Mouse (Mus musculus): ENCODE results near the gene Gm20498.

Gm20498 gene

GRCm38 (mm10) chr12:81333841-81334240, 198.9 kb downstream of the Gm20498 start:
- no peak for TF ChIP-seq GATA4 (IDR thresholded peaks at IDR 0.05; ENCODE audit: insufficient replicate concordance, low read length)

GRCm38 (mm10) chr12:81332875-81333421, 199.8 kb downstream of the Gm20498 start, which contains the start of gene Slc8a3:
Slc8a3 (minus strand) TSS chr12:81333180.
- no peak for TF ChIP-seq GATA4 (IDR thresholded peaks at IDR 0.05; ENCODE audit: insufficient replicate concordance, low read length)

- TF ChIP-seq GATA4 (IDR thresholded peaks at IDR 0.05; ENCODE audit: insufficient replicate concordance, low read length), result no peak
Measured at GRCm38 (mm10) chr12:81331937-81332874, 200.5 kb downstream of the Gm20498 start.

DNA sequence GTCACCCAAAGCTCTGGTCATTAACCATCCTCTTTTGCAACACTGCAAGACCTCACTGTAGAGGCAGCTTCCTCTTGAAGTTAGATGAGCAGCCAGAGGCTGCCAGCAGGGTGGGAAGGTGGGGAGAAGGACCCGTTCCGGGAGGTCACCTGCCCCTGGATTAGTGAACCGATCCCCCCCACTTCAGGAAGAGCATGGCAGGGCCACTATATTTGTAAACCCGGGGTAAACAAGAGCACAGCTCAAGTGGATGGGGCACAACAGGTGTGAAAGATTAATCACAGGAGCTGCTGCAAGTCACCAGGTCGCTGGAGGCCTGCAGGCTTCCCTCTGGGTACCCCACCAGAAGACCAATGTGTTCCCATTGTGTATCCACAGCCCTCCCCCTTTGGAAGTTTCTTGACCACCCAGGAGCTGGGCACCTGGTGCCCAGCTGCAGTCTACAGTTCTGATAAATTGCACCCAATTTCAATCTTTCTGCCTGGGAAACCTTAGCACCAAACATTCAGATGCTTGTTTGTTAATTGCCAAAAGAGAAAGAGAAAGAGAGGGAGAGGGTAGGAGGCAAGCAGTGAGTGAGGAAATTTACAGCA, 201.6 kb downstream of the Gm20498 start:
- no peak for TF ChIP-seq GATA4 (IDR thresholded peaks at IDR 0.05; ENCODE audit: insufficient replicate concordance, low read length)

DNA sequence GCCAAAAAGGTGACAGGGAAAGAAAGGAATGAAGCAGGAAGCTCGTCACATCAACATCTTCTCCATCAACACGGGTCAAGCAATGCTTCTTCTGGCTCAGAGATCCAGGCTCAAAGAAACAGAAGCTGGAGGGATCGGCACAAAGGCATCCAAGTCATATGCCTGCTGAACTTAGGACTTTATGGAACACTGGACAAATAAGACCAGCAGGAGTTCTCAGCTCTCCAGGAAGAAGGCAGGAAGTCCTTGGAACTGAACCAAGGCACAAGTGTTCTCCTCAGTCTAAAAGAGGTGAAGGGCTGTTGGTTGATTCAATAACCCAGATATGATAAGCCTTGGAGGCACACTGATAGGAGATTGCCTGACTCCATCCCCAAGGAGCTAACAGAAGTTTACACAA, 207.7 kb downstream of the Gm20498 start:
- TF ChIP-seq GATA4 (IDR thresholded peaks at IDR 0.05; ENCODE audit: insufficient replicate concordance, low read length), result no peak

DNA sequence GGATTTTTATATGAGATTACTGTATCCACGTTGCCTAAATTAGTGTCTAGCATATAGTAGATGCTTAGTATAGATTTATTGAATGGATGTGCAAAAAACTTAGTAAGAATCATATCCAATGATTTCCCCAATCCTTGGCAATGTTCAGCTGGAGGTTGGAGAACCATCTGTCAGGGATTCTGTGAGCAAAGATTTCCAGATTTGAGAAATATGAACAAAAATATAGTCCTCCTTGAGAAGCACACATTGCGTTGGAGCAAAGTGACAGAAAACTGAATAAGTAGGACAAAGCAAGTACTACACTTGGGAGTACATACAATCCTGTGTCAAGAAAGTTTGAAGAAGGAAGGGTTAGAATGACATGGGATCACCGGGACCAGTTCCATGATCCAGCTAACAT, 208.6 kb downstream of the Gm20498 start:
- TF ChIP-seq GATA4 (IDR thresholded peaks at IDR 0.05; ENCODE audit: insufficient replicate concordance, low read length), result no peak

DNA sequence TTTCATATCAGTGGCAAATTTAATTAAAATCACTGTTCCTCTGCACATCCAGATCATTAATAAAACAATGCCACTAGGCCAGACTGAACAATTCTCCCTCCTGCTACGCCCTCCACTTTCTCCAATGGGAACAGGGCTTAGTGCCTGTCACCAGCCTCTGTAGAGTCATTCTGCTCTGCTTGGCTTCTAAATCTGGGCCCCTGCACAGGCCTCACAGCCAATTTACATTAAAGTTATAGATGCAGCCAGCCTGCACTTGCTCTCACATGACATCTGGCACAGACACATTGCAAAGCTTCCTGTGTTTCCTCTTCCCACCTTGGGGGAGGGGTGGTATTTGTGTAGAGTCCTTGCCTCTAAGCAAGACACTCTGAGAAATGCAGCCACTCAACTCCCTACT, 211.7 kb downstream of the Gm20498 start:
- no peak for TF ChIP-seq GATA4 (IDR thresholded peaks at IDR 0.05; ENCODE audit: insufficient replicate concordance, low read length)

DNA sequence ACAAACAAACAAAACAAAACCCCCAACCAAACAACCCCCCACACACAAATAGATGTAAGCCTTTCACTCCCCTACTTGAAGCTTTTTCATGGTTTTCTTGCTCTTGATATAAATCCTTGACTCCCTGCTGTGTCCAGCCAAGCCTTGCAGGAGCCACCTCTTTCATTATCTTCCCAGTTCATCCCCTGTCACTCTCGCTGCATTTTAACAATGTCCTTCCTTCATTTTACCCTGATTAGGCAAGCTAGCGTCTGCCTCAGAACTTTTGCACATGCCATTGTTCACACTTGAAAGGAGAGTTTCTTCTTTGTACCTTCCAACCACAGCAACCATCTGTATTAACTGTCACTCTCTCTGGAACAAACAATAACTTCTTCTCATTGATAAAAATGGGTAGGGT, 214.9 kb downstream of the Gm20498 start:
- no peak for TF ChIP-seq GATA4 (IDR thresholded peaks at IDR 0.05; ENCODE audit: insufficient replicate concordance, low read length)

DNA sequence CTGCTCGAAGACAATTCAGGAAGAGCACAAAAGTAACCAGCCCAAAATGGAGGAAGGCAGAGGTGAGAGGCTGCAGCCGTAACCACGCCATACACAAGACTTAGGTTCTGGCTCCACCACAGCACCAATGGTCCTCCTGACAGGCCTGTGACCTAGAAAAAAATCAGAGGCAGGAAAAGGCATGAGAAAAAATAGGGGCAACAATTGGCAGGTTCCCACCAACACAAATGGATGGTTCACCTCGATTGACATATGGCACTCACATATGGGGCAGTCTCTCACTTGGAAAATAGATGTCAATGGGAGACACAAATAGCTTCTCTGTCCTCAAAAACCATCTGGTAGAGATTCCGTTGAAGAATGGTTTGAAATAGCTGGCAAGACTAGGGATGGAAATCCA, 216.8 kb downstream of the Gm20498 start:
- no peak for TF ChIP-seq GATA4 (IDR thresholded peaks at IDR 0.05; ENCODE audit: insufficient replicate concordance, low read length)
